Mouse (Mus musculus): ENCODE data around the gene Eif3c.

Eif3c gene

DNA sequence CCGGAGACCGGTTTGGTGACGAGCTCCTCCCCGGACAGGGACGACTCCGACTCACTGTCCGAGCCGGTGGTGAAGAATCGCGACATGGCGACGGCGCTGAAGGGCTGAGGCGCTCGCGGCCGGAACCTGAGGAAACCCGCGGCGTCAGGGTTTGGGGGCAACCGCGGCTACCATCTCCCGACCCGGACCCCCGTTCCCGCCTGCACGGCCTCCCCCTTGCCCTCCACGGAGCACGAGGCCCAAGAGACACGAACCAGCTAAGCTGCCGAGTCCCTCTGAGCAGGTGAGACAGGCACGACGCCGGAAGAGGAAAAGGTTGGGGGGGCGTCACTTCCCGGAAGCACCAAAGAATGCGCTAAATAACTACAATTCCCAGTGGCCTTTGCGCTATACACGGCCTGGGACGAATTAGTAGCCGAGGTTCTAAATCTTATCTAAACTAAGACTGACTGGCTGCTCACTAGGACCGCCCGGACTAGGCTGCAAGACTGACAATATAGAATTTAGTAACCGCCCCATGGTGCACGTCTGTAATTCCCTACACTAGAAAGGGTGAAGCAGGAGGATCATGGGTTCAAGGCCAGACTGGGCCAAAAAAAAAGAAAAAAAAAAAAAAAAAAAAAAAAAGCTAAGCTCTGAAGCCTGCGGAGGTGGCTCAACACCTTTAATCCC is at the start of gene Eif3c:
Gene Eif3c, minus strand, starts transcription at position 318 of the 672 bp plus-strand sequence.
- DNase-seq, result peak; percentile 70 to 76

DNA sequence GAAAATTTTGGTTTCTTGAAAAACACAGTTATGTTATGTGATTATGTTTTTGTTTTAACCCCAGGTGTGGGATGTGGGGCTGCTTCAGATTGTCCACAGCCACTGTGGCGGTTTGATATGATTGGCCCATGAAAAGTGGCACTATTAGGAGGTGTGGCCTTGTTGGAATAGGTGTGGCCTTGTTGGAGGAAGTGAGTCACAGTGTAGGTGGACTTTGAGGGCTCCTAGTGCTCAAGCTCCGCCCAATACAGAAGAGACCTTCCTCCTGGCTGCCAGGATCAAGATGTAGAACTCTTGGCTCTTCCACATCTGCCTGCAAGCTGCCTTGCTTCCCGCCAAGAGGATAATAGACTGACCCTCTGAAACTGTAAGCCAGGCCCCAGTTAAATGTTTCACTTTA is 46.5 kb upstream of the Eif3c start:
- DNase-seq, result no peak

DNA sequence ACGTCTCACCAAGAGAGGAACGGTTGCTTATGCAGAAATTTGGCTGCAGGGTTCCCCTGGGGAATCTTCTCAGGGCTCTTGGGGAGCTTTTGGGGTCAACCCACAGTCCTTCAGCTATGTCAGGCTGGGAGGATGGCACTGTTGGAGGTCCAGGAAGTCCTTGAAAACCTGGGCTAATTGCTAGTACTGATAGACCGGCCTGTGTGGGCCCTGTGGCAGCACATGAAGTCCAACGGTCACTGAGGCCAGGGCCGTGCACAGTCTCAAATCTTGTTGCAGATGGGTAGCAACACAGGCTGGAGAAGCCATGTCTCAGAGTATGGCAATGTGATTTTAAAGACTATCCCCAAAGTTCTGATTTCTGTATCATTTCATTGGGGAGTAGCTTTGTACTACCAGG is 41.6 kb upstream of the Eif3c start:
- no peak for DNase-seq

DNA sequence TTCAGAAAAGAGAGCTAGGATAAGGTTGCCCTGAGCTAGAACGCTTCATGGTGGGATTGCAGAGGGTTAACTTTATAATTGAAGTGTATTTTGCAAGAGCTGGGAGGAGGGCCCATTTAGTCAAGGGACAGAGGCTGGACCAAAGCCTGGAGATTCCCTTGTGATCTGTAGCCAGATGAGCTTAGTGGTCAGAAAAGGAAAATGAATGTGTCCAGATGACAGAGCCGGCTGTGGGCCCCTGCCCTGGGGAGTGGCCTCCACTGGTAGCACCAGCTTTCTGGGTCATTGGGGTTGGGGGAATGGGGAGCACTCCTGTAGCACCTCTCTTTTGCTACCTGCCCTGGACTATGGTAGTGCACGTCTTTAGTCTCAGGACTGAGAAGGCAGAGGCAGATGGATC is 40.9 kb upstream of the Eif3c start:
- no peak for DNase-seq

DNA sequence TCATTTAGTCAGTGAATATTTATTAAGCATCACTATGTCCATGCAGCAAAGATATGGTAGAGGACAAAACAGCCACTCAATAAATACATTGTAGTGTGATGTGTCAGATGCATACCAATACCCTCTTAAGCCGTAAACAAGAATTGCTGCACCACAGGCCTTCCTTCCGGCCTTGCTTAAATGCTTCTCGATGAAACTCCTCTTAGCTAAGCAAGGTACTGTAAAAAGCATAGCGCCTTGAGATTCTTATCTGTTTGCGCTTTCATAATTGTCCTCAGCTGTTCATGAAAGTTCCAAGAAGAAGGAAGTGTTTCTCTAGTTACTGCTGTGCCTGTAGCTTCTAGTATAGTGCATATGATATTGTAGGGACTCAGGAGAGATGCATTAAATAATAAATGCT is 40.4 kb upstream of the Eif3c start:
- DNase-seq, result no peak

DNA sequence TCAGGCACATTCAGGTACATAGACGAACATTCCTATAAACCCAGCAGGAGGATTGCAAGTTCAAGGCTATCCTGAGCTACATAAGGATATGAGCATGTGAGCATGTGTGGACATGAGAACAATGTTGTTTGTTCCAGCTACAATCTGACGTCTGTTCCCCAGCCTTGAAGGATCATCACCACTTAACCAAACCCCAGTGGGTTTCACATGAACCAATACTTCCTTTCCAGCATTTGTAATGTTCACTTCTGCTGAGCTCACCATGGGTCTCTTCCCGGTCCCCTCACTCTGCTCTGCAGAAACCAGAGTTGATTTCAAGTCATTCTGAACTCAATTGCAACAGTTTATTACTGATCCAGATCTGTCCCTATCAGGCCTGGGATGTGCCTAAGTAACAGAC is 36.4 kb upstream of the Eif3c start:
- DNase-seq, result no peak

DNA sequence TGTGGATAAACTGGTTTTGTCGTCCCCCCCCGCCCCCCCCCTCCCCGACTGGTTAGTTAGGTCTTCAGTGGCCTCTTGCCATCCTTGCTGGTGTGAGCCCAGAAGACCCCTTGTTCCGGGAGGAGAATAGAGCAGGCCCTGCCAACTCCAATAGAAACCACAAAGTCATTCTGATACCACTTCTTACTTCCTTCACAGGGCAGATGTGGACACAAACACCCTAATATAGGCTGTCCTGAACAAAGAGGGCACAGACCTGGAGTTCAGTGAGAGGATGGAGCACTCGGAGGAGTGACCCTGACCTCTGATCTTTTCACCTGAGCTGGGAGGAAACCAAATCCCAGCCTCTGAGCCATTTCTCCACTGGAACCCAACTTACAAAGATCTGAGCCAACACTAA is 35.7 kb upstream of the Eif3c start:
- DNase-seq, result no peak

DNA sequence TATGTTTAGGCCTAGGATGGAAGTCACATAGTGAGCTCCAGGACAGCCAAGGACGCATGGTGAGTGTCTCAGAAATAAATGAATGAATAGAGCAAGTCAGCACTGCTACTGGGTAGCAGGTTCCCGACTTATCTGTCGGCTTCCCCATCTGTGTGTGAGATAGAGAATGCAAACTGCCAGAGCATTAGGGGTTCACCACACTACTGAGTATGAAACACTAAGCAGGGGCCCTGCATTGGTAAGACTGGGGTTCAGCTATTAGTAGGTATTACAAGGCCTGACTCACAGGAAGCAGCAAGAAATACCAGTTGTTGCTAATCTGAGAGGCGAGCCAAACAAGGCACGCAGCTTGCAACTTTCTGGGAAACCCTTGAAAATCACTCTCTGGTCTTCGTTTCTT is 32.7 kb upstream of the Eif3c start:
- no peak for DNase-seq

DNA sequence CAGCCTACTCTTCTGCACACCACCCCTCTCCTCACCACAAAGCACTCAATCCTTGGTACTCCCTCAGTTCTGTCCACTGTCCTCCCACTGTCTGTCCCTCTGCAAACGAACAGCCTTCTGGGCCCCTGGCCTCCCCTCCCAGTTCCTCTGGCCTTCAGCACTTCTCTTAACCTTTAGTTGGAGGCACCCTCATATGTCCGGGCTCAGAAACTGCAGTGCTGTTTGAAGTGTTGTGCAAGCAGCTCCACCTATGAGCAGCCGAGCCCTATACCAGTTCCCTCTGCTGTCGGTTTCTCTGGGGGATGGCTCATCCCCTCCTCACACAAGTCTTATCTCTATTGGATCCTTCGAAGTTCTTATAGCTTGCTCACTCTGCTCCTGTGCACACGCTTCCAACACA is 30.2 kb upstream of the Eif3c start:
- DNase-seq, result no peak

DNA sequence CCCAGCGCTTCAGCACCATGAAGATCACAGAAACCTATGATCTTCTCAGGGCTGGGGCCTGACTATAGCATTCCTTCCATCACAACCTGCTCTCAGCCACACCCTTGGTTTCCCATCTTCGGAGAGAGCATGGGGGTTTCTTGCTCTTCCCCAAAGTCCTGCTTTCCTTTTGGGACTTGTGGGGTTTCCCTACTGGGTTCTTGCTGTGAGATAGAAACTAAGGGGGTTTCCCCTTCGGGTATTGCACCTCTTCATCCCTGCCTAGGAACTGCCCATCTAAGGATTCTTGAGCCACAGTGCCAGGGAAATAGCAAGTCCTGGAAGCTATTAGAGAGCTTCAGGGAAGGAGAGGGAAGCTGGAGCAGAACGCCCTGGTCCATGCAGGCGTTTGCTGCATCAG is 29.7 kb upstream of the Eif3c start:
- DNase-seq, result no peak

DNA sequence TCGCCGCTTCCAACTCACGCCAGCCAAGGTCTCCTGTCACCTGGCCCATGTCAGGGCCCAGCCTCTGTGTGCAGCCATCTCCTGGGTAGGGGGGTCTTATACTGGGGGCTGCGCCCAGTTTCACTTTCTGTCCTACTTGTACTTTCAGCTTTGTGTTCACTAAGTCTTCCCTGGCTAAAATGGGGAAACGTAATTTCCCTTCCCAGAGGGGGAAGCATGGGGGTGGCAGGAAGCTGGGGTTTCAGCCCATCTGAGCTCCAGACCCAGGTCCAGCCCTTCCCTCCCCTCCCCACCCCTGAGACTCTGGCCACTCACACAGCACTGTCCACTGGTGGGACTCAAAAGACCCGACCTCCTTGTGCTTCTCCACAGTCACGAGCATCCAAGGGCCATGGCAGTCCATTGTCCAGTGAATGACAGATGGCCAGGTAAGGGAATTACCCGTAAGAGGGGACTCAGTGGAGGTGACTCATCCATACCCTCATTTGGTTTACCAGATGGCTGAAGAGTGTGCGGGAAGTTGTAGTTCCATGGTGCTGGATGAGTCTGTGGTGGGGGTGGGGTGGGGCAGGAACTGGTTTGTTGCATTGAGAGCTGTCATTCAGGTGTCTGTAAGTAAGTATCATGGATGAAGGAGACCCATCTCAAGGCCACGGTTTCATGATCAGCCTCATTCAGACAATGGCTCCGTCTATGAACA is 28.8 kb upstream of the Eif3c start, which contains the start of gene Il27:
Gene Il27, minus strand, starts transcription at position 80 of the 700 bp plus-strand sequence.
- no peak for DNase-seq

DNA sequence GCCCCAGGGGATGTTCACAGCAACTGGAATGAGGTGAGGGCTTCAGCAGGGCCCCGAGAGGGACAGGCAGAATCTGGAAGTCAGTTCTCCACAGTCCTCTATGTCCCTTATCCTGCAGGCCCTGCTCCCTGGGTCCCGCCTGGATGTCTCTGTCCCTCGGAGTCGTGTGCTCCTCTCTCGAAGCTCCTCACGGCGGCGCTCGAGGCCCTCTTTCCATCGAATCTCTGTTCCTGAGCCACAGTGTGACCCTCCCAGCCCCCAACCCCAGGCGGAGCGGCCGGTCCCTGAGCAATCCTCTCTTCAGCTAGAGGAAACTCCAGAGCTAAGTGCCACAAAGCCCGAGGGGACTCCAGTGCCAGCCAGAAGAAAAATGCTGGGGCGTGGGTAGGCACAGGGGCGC is 21.6 kb upstream of the Eif3c start:
- no peak for DNase-seq

DNA sequence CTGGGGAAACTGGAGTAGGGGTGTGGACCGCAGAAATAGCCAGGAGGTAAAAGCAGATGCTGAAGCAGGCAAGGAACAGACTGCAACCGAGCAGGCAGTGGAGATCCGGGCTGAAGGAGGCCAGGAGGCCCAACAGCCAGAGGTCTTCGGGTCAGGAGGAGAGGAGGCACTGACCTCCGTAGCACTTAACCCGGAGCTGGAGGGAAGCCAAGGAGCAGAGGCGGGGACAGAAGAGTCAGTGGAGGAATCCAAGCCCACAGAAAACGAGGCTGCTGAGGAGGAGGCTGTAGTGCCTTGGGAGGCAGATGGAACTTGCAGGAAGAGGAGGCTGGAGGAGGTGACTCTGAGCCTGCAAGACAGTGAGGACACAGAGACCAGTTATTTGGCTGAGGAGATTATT is 20.6 kb upstream of the Eif3c start:
- peak in 1 of 2 experiments; percentile 16 for DNase-seq

DNA sequence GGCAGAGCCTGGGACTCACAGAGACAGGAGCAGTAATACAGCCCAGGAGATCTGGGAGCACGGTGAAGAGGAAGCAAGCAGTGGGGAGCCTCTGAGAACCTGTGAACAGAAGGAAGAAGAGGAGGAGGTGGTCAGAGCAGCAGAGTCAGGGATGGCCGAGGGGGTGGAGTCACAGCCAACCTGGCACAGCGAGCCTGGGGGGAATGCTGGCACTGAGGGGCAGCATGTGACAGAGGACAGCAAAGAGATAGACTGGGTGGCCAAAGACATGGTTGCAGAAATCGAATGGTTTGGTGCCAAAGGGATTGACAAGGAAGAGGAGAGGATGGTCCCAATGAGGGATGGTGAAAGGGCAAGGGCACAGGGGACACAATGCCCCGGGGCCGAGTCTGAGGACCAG is 19.5 kb upstream of the Eif3c start, which contains the start of gene Cln3:
Gene Cln3, minus strand, starts transcription at position 101 of the 400 bp plus-strand sequence.
- no peak for DNase-seq

DNA sequence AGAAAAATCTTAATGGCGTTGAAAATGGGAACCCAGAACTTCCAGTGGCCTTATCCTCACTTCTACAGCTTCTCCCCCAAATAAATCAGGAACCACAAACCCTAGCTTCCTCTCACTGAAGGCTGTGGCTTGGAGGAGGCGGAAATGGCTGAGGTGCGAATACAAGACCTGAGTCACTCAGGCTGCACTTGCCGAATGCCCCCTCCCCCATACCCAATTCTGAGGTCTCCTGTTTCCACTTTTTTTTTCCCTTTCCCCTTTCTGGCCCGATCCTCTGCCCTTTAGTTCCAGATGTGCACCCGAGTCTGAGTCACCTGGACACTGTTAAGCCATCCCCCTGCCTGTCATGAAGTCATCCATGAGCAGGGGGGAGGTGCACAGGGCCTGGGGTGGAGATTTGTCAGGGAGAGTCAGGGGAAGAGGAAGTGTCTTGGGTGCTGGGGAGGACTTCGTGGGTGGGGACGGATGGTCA is 18.3 kb upstream of the Eif3c start, which contains the start of gene Apobr:
Gene Apobr, plus strand, starts transcription at position 437 of the 472 bp plus-strand sequence.
- peak; percentile 24 to 34 for DNase-seq

DNA sequence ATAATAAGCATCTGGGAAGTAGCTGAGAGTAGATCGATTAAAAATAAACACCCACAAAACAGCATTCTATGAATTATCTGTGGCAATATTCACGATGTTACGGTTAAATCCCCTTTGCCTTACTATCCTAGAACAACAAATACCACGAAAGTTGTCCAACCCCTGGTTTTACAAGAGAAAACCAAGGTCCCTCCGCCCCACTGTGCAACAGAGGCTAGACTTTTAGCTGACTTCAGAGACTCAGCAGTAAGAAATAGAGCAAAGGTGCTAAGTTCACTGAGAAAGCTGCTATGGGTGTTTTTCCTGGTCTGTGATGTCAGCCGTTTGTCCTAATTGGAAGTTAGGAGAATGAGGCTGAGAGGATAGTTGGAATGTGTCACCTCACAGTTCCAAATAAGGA is 17.6 kb upstream of the Eif3c start:
- no peak for DNase-seq

DNA sequence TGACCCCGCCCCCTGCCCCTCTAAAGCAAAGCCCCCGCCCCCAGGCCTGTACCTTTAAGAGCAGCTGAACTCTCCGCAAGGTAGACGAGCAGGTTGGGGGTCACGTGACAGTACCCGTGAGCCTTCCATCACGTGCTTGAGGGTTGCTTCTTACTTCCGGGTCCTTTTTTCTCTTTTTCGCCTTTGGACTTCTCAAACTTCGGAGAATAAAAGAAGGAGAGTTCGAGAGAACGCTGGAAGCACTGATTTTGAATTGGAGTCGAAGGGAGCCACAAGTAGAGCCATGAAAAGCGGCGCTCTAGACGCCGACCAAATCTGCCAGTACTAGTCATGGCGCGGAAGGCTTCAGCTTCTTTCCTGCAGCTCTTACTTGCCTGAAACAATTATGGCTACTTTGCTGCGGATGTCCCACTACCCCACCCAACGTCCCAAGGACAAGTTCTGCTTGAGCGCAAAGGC is 17.1 kb upstream of the Eif3c start:
- peak; percentile 70 to 75 for DNase-seq

DNA sequence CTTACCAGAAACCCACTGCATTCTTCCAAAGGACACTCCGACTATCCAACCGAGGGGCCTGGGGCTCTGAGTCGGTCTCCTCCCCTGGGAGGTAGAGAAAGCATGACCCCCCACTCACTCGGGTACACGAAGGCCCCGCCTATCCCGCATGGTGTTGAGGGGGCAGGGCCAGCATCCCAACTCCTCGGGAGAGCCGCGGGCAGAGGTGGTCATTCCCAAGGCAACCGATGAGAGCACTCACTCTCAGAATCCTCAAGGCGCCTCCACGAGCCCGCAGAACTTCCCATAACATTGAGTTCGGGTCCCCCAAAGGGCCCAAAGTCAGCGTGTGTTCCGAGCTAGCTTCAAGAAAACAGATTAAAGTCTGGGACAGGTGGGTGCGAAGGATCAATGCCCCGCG is 16.5 kb upstream of the Eif3c start:
- peak; percentile 20 for DNase-seq

DNA sequence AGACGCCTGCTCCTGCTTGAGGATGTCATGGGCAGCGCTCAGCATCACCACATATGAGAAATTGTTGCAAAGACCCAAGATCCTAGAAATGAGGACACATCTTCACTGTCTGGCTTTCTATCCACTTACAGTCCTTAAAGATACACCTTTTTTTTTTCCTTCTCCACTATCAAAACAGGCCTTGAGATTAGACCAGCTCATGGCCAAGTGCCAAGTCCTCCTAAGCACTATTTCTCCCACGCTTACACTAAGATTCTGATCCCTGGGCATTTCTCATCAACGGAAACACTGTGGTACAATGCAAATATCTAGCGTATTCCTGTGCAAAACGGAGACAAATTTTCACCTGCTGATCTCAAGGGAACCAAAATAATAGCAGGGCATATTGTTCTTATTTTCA is 15.4 kb upstream of the Eif3c start:
- DNase-seq, result no peak

DNA sequence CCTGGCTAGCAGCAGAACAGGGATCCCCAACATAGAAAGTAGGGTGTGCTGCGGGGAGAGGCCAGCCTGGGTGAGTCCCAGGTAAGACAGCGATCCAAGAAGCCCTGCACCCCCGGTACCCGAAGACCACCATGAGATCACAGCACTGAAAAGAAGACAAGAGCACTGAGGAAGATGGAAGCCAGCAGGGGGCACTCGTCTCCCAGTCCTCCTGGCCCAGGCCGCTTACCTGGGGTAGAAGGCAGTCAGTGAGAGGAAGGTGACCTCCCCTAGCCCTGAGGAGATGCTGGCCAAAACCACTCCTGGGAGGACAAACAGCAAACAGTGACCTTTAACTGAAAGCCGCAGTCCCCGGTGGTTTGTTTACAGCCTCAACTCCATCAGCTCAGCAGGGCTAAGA is 13.0 kb upstream of the Eif3c start:
- DNase-seq, result peak in 1 of 2 experiments; percentile 59

DNA sequence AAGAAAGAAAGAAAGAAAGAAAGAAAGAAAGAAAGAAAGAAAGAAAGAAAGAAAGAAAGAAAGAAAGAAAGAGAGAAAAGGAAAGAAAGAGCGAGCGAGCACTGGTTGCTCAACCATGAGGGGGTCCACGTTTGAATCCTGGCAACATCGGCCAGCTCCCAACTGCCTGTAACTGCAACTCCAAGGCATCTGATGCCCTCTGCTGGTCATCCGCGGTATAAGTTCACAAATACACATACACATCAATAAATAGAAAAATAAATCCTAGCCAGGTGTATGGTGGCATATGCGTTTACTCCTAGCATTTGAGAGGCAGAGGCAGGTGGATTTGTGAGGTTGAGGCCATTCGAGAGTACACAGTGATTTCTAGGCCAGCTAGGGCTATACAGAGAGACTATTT is 10.7 kb upstream of the Eif3c start:
- DNase-seq, result peak in 1 of 2 experiments; percentile 45

DNA sequence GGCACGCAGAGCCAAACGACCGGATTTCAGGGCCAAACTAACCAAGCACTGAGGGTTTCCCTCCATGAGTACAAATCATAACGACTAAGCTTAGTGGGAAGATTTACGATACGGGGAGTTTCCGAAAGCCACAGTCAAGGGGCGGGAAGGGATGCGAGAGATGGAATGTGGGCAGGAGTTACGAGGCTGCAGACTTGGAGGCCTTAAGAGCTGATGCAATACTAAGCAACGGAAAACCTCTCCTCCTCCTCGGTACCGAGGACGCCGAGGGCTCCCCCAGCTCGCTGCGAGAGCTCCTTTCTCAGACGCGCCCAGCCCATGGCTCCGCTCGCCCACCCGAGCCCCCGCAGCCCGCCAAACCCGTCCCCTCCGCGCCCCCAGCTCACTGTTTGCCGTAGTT is 518 bp downstream of the Eif3c start:
- no peak for DNase-seq

DNA sequence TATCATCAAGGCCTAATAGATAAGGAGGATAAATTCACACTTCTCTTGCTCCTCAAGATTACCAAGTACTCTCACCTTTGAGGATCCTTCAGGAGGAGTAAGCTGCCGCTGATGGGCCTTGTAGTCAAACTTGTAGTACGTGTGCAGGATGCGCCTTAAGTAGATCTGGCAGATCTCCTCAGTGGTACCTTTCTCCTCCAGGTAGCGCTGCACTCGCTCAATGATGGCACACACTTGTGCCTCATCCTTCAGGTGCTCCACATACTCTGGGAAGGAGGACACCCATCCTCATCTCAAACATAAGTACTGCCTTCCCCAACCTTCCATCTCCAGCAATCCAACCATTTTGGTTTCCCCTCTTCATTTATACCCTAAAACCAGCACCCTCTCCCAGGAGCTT is 9.6 kb downstream of the Eif3c start:
- no peak for DNase-seq

DNA sequence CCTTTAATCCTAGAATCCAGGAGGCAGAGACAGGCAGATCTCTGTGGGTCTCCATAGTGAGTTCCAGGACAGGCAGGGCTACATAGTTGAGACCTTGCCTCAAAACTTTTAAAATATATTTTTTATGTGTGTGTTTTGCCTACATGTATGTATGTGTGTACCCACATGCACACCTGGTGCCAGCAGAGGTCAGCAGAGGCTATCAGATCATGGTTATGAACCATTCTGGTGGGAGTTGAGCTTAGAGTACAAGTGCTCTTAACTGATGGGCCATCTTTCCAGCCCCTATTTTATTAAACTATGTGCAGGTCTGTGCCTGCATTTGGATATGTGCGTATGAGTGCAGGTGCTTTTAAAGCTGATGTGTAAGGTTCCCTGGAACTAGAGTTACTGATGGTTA is 11.4 kb downstream of the Eif3c start:
- DNase-seq, result peak in 1 of 2 experiments; percentile 18

Data from spleen, adult 18-20 months (tissue).